Mouse (Mus musculus): ENCODE measurements around the gene Kcnip2.
A peak's percentile ranks its signal among the peaks of the same experiment; 100 is the strongest.
"Not testable (repeated sequence)": the region's sequence is repeated elsewhere in the genome, so short reads cannot be mapped to it uniquely, and the experiment has no call there.

Kcnip2 gene

DNA sequence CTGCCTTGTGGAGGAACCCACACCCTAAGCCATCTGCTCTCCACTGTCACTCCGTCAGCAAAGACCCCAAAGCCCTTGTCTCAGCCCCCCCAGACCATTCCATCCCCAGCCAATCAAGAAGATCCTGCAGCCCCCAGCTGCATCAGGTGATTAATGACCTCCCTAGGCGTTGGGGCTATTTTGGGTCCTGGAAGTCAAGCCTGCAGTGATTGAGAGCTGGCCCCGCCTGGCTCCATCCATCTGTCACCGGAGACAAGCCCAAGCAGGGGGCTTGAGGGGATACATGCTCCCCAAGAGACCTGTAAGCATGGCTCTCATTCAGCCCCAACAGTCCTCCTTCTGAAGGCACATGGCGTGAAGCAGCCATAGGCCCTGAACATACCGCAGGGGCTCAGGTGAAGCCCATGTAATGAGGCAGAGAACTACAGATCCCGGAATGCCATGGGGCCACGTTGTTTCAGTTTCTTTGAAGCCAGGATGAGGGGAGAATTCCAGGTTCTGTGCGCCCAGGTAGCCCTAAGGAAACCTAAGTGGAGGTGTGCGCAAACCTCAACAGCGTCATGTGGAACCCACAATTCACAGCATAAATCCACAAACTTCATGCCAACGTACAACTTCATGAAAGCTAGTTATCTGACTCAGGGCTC lies 4.7 kb downstream of the Kcnip2 start:
- DNase-seq: no peak

DNA sequence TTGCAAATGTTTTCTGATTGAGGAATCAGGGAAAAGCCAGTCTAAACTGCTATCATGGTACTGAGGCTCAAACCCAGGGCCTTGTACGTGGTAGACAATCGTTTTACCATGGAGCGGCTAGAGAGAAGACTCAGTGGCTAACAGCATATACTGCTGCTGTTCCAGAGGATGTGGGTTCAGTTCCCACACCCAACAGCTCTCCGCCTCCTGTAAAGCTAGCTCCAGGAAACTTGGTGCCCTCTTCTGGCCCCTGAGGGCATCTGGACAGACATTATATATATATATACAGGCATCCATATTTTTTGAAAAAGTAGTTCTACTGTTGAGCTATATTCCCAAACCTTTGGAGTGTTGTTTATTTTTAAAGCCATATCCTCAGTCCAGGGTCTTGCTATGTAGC lies 8.1 kb downstream of the Kcnip2 start:
- DNase-seq: no peak

DNA sequence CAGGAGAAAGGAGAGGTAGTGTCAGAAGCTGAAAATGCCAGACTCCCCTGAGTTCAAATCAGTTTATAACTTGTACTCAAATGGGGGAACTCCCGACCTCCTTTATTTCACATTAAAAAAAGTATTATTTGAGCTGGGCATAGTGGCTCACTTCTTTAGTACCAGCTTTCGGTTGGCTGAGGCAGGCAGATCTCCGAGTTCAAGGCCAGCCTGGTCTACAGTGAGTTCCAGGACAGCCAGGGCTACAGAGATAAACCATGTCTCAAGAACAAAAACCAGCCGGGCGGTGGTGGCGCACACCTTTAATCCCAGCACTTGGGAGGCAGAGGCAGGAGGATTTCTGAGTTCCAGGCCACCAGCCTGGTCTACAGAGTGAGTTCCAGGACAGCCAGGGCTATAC lies 10.0 kb downstream of the Kcnip2 start:
- DNase-seq: not testable (repeated sequence)

DNA sequence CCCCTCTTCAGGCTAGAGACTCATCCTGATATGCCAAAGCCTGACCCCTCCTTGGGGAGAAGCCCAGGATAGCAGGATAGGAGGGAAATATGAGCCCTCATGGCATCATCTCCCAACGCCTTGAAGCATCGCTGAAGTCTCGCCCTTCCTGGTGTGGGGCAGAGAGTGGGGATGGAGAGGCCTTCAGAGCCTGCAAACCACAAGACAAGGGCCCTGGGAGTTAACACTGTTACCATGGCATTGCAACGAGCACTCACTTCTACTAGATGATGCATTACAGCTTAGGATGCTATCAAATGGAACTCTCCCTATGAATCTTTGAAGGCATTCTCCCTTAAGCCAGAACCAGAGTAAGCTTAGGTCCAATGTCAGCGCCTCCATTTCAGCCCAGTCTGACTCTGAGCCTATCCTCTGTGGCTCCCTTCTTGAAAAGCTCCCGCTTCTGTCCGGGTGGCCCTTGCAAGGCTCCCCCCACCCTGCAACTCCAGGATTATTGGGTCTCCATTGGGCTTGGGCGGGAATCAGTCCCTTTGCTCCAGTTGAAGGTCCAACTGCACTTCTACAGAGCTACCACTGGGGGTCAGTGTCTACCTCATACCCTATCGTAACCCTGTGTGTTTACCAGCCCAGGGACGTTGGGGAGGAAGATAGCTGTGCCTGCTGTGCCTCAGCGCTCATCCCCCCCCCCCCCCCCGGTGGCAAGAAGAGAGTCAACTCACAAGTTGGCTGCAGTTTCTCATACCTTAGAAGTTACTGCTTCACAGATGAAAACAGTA lies 11.1 kb downstream of the Kcnip2 start:
- DNase-seq: no peak

DNA sequence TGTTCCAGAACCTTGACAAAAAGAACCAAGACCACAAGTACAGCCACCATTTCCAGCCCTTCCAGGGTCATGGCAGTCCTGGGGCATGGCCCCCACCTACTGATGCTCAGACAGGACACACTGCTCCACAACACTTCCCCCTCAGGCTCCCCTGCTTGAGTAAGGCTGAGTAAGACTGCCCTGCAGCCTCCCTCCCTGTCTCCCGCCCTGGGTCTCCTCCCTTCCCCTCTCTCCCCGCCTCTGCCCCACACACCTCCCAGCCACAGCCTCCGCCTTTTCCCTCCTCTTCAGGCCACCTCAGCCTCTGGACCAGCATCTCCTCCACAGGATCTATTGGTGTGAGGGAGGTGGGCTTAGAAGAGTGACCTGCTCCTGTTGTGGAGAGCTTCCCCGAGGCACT lies 12.5 kb downstream of the Kcnip2 start:
- no peak for DNase-seq

DNA sequence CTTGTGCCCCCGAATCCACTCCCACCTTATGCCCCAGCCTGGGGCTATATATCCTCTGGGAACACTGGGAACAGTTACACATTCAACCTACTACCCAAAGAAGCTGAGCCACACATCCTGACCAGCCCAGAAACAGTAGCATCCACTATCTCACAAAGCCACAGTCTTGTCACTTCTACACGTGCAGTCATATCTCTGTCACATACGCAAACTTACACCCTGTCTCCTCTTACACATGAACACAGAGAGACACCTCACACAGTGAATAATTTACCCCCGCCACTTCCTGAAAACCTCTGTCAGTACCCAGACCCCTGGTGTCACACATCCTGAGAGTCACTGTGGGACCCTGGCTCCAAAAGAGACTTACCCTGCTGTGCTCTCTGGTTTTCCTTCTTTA lies 13.2 kb downstream of the Kcnip2 start:
- DNase-seq: no peak

DNA sequence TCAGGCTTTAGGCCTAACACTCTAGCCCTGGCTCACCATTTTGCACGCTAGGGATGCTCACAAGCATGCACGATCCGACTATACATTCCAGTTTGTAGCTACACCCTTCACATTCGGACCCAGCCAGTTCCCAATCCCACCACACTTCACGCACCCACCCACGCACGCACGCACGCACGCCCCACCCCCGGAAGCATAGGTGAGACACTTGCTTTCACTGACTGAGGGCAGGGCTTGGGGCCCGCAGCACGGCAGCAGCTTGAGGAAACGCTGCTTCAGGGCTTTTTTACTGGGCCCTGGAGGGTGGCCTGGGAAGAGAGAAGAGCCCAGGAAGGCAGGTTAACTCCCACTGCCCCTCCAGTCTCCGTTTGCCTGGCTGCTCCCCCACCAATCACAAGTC lies 19.0 kb downstream of the Kcnip2 start:
- DNase-seq: no peak

DNA sequence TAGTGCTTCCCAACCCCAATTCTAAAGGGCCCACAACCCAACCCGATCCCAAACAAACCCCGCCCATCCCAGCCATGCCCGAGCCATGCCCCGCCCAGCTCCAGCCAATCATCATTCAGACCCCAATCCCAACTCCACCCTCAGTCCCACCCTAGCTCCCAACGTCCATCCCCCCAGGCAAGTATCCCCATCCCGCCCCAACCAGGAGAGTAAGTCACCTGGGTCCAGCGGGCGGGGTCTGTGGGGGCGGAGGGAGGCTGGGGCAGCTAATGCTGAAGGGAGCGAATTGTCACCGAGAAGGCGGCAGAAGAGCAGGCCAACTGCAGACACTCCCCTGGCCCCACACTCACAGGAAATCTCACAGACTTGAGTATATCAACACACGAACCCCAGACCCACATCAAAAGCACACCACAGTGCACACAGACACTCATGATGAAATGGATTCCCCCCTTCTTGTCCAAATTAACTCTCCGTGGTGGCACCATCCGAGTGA lies 19.8 kb downstream of the Kcnip2 start:
- peak; percentile 63 to 74 for DNase-seq

DNA sequence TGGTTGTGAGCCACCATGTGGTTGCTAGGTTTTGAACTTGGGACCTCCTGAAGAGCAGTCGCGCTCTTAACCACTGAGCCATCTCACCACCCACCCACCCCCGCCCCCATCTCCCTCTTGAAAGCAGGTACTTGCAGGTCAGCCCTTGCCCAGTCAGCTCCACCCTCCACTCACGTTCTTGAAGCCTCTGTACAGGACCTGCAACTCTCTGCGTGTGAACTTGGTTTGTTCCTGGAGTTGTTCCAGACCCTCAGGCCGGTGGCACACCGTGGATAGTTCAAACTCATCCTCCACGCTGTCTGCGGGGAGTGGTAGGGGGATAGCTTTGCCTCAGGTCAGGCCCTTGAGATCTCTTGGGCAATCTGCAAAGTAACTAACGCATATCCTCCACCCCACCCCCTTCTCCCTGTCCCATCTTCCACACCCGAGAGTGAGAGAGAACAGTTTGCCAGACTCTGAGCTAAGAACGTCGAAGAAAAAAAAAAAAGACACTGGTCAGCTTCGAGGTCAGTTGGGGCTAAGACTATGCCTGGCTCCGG lies 20.4 kb downstream of the Kcnip2 start:
- DNase-seq: peak; percentile 62 to 73

DNA sequence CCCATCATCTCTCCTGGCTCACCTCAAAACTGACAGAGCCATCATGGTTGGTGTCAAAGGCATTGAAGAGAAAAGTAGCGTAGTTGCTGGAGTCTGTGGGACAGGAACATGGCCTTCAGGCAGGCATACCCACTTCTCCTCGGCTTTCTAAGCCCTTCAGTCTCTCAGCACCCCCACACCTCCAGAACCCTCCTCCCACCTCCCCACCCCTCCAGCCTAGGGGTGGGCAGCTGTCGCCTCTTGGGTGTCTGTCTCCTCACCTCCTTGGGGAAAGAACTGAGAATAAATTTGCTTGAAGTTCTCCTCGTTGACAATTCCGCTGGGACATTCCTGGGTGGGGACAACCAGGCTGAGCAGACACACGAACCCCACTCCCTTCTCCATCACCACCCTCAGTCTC lies 21.1 kb downstream of the Kcnip2 start:
- DNase-seq: no peak

DNA sequence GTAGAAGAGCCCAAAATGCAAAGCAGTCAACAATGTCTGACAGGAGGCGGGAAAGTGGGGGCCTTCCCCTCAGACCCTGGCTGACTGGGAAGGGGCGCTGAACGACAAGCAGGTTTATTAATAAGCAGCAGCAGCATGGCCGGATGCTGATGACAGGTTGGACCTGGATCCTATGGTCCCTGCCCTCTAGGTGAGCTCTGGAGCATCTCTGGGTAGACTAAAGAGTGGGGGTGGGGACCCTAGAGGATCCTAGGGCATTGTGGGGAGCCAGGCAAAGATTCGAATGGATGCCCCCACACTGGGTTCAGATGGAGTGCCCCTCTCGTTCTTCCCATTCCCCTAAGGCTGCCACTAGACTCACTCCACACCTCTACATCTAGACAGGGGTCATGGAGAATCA lies 23.5 kb downstream of the Kcnip2 start:
- no peak for DNase-seq

DNA sequence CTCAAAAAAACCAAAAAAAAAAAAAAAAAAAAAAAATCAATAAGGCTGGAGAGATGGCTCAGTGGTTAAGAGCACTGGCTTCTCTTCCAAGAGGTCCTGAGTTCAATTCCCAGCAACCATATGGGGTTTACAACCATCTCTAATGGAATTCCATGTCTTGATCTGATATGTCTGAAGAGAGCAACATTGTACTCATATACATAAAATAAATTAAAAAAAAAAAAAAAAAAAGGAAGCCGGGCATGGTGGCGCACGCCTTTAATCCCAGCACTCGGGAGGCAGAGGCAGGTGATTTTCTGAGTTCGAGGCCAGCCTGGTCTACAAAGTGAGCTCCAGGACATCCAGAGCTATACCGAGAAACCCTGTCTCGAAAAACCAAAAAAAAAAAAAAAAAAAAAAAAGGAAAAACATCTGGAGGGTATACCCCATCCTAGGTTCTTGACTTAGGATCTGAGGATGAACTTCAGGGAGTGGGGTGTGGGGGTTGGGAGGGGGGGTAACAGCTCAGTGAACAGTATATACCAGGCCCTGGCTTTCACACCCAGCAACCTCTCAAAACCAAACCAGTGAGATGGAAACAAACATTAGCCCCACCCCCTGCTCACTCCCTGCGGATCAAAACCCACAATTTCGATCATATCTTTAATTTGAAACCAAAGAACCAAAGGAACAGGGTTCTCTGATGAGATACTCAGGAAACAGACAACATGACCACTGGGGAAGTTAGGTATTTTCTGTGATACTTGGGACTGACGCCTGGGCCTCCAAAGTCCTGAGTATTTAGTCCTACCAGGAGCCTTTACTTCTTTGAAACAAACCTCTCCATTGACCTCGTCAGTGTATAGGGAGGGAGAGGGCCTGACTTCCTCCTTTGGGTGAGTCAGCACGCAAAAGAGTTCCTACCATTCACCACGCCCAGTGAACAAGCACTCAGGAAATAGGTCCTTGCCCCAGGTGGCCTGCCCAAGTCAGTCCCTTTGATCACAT lies 25.7 kb downstream of the Kcnip2 start:
- peak; percentile 76 to 83 for DNase-seq

DNA sequence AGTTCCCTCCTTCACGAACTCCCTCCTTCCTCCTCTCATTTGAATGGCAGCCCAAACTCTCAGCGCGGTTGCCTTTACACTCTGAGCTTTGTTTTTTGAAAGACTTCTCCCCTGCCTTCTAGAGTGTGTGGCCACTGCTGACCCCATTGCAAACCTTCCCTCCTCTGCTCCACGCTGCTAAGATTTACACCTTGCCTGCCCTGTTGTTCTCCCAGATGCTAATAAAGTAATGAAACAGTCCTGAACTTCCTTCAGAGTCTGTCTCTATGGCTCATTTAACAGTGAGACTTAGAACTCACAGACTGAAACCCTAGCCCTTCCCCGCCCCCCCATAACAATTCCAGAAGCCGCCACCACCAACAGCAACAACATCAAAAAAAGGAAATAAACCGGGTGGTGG lies 26.5 kb downstream of the Kcnip2 start:
- DNase-seq: no peak

DNA sequence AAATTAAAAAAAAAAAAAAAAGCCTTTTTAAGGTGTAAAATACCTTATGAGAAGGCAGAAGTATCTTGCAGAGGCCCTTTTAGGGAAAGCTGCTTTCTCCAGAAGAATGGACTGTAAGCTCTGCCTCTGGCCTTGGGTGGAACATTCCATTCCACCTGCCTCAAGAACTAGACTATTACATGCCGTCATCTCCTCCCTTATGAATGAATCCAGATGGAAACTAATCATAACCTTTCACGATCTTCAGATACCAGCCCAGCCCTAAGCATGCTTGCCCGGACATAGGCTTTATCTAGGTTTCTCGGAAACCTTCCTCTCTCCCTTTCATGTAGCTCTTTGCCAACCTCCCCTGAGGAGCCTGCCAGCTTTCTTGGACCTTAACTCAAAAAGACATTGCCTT lies 27.5 kb downstream of the Kcnip2 start:
- DNase-seq: no peak

DNA sequence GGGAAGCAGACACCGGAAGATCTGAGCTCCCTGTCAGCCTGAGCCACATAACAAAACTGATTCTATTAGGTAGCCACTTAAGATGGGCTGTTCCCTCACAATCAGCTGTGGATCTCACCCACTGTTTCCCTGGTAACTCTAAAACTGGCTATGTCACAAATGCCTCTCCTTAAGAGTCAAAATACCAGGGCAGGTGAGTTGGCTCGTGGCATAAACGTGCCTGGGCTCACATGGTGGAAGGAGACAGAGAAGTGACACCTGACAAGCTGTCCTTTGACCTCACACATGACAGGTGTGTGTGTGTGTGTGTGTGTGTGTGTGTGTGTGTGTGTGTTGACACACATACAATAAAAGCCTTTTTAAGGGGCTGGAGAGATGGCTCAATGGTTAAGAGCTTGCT lies 28.4 kb downstream of the Kcnip2 start:
- peak in 1 of 2 experiments; percentile 57 for DNase-seq

DNA sequence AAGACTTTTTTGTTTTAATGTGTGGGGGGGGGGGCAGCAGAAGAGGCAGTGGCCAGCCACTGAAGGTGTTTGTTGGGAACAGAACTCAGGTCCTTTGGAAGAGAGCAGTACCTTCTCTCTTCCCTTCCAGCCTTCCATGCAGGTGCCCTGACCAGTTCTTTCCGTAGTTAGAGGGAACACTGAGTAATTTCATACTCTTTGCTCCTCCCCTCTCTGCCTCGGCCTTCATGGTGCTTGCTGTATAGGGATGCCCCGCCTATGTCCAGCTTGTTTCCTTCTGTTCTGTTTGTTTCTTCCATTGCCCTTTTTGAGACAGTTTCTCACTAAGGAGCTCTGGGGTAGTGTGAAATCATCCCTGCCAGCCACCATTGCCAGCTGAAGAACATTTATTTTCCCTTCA lies 30.4 kb downstream of the Kcnip2 start:
- DNase-seq: peak in 1 of 2 experiments; percentile 21

DNA sequence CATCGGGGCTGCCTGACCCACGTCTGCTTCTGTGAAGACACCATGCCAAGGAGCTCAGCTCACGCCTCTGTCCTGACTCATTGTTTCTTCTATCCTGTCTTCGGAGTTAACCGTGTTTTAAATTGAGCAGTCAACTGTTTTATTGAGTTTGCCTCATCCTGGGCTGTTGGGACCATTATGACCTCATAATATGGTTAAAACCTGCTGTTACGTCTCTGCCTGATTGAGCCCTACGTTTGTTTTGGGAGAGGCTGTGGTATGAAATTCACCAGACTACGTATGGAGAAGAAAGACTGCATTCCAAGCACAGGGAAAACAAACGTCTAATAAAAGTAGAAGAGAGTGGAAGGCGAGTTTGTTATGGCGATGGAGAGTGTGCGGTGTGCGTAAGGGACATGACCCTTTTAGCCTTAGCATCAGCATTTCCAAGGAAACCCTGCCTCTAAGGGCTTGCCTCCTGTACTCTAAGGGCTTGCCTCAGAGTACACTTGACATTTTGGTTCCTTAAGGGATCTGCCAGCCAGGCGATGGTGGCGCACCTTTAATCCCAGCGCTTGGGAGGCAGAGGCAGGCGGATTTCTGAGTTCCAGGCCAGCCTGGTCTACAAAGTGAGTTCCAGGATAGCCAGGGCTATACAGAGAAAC lies 31.8 kb downstream of the Kcnip2 start:
- DNase-seq: peak in 1 of 2 experiments; percentile 43

DNA sequence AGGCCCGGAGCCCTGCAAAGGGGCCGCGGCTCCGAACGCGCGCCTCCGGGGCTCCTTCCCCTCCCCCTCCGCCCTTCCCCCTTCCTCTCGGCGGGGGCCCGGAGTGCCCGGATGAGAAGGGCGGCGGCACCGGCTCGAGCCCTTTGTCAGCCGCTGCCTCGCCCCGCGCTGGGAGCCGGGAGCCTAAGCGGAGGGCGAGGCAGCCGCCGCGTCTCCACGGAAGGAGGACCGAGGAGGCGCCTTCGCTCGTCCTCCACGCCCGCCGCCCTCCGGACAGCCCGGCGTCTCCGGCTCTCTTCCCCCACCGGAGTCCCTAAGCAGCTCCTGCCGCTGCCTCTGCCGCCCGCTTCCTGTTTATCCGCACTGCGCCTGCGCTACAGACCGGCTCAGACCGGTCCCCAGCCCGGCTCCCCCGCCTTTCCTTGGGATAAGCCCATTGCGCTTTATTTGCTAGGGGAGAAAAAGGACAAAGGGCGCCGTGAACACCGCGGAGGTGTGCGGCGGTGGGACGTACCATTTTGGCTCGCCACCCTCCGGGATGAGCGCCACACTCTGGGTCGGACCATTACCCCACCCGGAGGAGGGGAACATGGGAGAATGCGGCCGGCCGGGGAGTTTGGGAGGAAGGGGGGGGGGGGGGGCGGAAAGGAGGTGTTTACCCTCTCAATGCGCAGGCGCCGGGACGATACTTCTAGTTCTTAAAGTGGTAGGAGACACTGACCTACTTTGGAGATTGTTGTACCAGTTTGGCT lies 32.5 kb downstream of the Kcnip2 start, which contains the start of gene Mgea5:
Mgea5 (minus strand) TSS at position 657 of the 752 bp plus-strand sequence.
- peak; percentile 99 for DNase-seq

DNA sequence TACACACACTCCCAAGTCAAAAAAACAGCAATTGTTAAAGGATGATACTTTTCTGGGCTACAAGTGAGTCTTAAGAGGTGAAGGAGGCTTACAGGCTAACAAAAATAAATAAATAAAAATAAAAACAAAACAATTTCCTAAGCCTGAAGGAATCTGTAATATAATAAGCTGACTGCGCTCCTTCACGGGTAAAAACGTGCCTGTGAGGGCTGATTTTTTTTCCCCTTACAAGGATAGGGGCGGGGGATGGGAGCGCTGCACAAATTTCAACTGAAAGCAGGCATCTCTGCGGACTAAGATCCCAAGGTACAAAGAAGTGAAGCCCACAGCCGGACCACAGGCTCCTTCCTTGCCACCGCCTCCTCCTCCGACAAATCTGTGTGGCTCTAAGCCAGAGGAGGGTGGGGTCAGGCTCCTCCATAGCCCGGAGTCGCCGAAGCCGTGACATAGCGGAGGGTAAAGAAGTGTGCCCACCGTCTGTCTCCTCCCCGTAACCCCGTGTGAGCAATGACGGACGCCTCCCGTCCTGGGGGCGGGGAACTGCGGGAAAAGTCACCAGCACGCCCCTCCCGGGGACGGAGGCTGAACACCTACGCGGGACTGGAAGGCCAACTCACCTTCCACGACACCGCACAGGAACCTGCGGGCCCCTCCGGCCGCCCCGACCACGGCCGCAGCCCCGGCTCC lies 33.4 kb downstream of the Kcnip2 start:
- peak; percentile 83 to 88 for DNase-seq

DNA sequence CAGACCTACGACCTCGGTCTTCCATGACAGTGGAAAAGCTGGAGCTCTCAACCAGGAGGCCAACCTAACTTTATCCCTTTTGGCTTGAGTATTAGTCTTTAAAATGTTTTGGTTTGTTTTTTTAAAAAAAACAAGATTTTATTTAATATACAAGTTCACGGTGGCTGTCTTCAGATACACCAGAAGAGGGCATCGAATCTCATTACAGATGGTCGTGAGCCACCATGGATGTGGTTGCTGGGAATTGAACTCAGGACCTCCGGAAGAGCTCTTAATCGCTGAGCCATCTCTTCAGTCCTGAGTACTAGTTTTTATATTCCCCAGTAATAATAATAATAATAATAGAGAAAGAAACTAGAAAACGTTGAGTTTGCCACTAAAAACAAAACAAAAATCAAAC lies 34.2 kb downstream of the Kcnip2 start:
- no peak for DNase-seq
